Mouse (Mus musculus) large intestine, adult 2 months (tissue): ENCODE data around the gene Prph. TPM values are rescaled to one million over a fixed set of nuclear protein-coding genes. Genes with fewer than 3 reads are reported as not detected.
A peak's percentile ranks its signal among the peaks of the same experiment; 100 is the strongest.

ENCODE experiments used
- DNase-seq: peaks from one replicate; pipeline ENCODE4 v3.0.0-alpha.2; 2012; ENCODE audit warnings: low read depth, low spot score
- WGBS: fragments of 180-500 bp; shearing (Covaris S2); methylation state at CpG from one replicate; pipeline ENCODE4 v1.1.7; 2018; 5-methylcytosine and 5-hydroxymethylcytosine counted together
- polyA plus RNA-seq: library from polyadenylated mRNA; depleted of rRNA; stranded (reverse); fragments of >200 nt; gene quantifications from 2 replicates; pipeline ENCODE4 v1.2.3, GENCODE M21; 2012; rRNA removed

The Prph gene
- 6.1 and 9.1 TPM in 2 replicates for polyA plus RNA-seq

- WGBS: 4% methylated on average over 29 of the region's 30 CpGs
- no peak for DNase-seq
These were observed at the start of gene Prph for GRCm38 (mm10) chr15:99055040-99055439. TSS of gene Prph (plus strand) at chr15:99055174.

GRCm38 (mm10) chr15:99008801-99009241 lies 46.2 kb upstream of the Prph start:
- no peak for DNase-seq
- 8% methylated on average over 6 of the region's 6 CpGs for WGBS

- no peak for DNase-seq
- 61% methylated on average over 2 of the region's 2 CpGs for WGBS
These were observed 44.1 kb upstream of the Prph start for GRCm38 (mm10) chr15:99010896-99011295.

GRCm38 (mm10) chr15:99011946-99012345 lies 43.0 kb upstream of the Prph start:
- WGBS: 86% methylated on average over 3 of the region's 3 CpGs

GRCm38 (mm10) chr15:99014496-99015030 lies 40.4 kb upstream of the Prph start:
- DNase-seq: no peak
- 35% methylated on average over 9 of the region's 9 CpGs for WGBS

More at GRCm38 (mm10) chr15:99011946-99012345, 43.0 kb upstream of the Prph start:
- DNase-seq: no peak

GRCm38 (mm10) chr15:99017355-99017761 lies 37.6 kb upstream of the Prph start:
- 66% methylated on average over 8 of the region's 8 CpGs for WGBS

GRCm38 (mm10) chr15:99017986-99018385 lies 37.0 kb upstream of the Prph start:
- DNase-seq: no peak
- WGBS: 80% methylated on average over 9 of the region's 9 CpGs

More at GRCm38 (mm10) chr15:99017355-99017761, 37.6 kb upstream of the Prph start:
- DNase-seq: no peak

- WGBS: 77% methylated on average over 4 of the region's 4 CpGs
These were observed 36.3 kb upstream of the Prph start for GRCm38 (mm10) chr15:99018630-99019029.

GRCm38 (mm10) chr15:99019436-99019835 lies 35.5 kb upstream of the Prph start:
- no peak for DNase-seq
- 65% methylated on average over 8 of the region's 8 CpGs for WGBS

More at GRCm38 (mm10) chr15:99018630-99019029, 36.3 kb upstream of the Prph start:
- no peak for DNase-seq

- no peak for DNase-seq
- 88% methylated on average over 4 of the region's 4 CpGs for WGBS
These were observed 34.8 kb upstream of the Prph start for GRCm38 (mm10) chr15:99020171-99020570.

GRCm38 (mm10) chr15:99021255-99021654 lies 33.7 kb upstream of the Prph start:
- no peak for DNase-seq

GRCm38 (mm10) chr15:99024668-99025314 lies 30.2 kb upstream of the Prph start:
- WGBS: 13% methylated on average over 7 of the region's 8 CpGs
- DNase-seq: no peak

More at GRCm38 (mm10) chr15:99021255-99021654, 33.7 kb upstream of the Prph start:
- WGBS: 99% methylated on average over 7 of the region's 7 CpGs

GRCm38 (mm10) chr15:99025414-99025813 lies 29.6 kb upstream of the Prph start:
- no peak for DNase-seq
- 77% methylated on average over 13 of the region's 13 CpGs for WGBS

- WGBS: 51% methylated on average over 4 of the region's 4 CpGs
- no peak for DNase-seq
These were observed 28.7 kb upstream of the Prph start for GRCm38 (mm10) chr15:99026259-99026658.

- no peak for DNase-seq
- WGBS: 77% methylated on average over 5 of the region's 5 CpGs
These were observed 27.9 kb upstream of the Prph start for GRCm38 (mm10) chr15:99027116-99027515.

GRCm38 (mm10) chr15:99028874-99029458 lies 26.0 kb upstream of the Prph start:
- 8% methylated on average over 10 of the region's 10 CpGs for WGBS
- no peak for DNase-seq

- under 1% methylated on average over 52 of the region's 52 CpGs for WGBS
- DNase-seq: peak; percentile 88
These were observed 25.1 kb upstream of the Prph start, which contains the start of gene Tuba1c for GRCm38 (mm10) chr15:99029619-99030584. TSS of gene Tuba1c (plus strand) at chr15:99029891.

GRCm38 (mm10) chr15:99030585-99031387 lies 24.2 kb upstream of the Prph start:
- DNase-seq: no peak

GRCm38 (mm10) chr15:99031388-99031675 lies 23.6 kb upstream of the Prph start:
- no peak for DNase-seq
- WGBS: 21% methylated on average over 4 of the region's 4 CpGs

More at GRCm38 (mm10) chr15:99030585-99031387, 24.2 kb upstream of the Prph start:
- WGBS: 2% methylated on average over 26 of the region's 26 CpGs
